Mouse (Mus musculus): ENCODE data around the gene Dnah9.

DNA sequence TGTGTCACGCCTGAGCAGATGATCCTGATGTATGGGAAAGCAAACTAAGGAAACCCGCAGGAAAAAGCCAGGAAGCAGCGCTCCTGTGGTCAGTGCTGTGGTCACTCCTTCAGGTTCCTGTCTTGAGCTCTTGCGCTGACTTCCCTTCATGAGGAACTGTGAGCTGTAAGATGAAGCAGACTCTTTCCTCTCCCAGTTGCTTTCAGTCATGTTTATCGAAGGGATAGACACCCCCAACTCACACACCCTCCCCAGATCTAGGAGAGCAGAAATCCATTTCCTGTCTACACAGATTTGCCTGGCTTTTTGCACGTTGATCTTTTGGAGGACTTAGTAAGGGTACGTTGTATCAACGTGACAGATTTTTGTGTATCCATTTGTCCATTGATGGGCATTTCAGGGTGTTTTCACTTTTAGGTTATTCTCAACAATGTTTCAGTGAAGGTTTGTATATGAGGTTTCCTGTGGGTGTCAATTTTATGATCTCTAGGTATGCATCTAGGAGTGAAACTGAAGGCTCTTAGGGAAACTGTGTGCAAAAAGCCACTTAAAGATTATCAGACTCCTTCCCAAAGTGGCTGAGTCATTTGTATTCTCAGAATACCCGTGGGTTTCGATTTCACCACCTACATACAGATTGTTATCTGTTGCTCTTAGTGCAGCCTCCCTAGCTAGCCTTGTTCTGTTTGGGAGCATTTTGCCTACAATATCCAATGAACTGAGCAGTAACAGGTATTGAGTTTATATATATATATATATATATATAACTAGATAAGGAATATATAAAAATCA, 373.7 kb downstream of the Dnah9 start:
- no peak for TF ChIP-seq POLR2AphosphoS5 (IDR thresholded peaks at IDR 0.05; ENCODE audit: insufficient replicate concordance, low read depth, low read length)
- TF ChIP-seq CTCF (IDR thresholded peaks at IDR 0.05; ENCODE audit: low read depth, low read length) = no peak
- no peak for TF ChIP-seq TAL1 (conservative IDR thresholded peaks at IDR 0.05; ENCODE audit: low read depth, low read length)
- TF ChIP-seq GATA1 (IDR thresholded peaks at IDR 0.05; ENCODE audit: borderline replicate concordance, low read length) = no peak

All from G1E (cell line).